Mouse (Mus musculus) mesoderm, embryonic 11.5 days (tissue): ENCODE data around the gene Rnf32.

Source experiments
- DNase-seq: peaks from one replicate; pipeline ENCODE4 v3.0.0-alpha.2; 2012; ENCODE audit warnings: low read depth, low spot score

The Rnf32 gene

DNA sequence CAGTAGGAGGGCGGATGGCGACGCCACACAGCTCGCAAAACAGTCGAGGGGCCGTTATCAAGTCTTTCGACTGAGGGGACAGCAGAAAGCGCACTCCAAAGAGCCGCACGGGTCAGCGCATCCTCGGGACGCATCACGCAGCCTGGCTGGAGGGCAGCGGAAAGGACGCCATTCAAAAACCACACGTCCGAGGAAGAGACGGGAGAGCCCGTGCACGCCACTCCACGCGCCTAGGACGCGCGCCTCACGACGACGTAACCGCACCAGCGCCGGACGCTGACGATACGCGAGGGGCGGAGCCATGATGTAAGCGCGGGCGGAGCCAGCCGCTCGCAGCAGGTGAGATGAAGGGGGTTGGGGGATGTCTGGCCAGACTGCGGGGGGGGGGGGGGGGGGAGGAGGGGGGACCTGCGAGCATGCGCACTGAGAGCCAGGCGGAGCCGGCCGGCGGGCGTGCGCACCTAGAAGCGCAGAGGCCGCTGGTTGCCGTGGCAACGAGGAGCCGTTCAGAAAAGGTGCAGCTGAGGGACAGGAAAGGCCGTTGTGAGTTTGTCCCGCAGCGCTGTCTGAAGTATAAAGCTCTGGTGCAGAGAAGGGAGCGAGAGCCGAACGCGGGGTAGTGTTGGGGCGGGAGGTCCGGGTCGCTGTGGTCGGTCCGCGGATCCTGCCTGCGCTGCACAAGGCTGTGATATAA is at the start of gene Rnf32:
Gene Rnf32, plus strand, starts transcription at position 423 of the 694 bp plus-strand sequence.
- peak; percentile 96 for DNase-seq

DNA sequence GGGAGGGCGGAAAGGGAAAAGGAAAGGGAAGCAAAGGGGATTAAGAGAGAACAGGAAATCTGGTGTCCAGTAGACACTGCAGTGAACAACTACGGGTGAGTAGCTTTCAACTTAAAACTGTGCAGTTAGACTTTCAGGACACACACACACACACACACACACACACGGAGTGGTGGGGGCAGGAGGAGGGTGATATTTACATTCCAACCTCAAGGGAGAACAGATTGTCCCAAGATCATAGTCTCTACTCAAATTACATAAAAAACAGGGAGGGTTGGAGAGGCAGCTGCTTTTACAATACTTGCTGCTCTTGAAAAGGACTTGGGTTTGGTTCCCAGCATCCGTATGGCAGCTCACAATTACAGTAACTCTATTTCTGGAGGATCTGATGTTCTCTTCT is 45.6 kb upstream of the Rnf32 start:
- DNase-seq, result no peak

DNA sequence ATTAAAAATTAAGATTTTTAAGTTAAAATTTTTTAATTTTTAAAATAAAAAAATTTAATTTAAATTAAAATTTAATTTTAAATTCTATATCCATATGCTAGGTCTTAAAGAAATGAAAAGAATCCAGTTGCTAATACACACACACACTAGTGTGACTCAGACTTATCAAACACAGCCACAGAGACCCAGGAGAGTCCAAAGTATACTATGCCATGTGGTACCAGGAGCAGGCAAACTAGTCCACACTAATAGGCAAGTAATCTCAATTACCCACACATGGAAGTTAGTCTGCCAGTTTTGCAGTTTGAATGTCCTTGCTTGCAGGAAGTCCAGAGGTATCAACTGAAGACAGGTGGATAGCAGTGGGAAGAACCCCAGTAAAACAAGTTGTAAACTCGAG is 35.9 kb upstream of the Rnf32 start:
- DNase-seq, result no peak

GRCm38 (mm10) chr5:29166947-29167346 is 28.8 kb upstream of the Rnf32 start:
- DNase-seq, result no peak

DNA sequence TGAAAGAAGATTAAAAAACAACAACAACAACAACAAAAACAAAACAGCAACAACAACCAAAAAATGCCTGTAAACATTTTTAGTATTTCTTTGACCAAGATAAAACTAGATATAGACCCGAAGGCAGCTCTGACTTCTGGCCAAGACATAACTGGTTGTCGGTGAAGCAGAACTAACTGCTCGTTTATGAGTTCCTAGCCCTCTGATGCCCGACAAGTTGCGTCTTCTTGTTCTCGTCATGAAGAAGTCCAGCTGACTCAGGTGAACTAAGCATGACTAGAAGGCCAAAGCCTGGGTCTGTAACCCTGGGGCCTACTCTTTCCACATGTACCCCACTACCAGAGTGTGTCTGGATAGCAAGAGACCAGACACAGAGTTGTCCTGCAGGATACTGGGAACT is 25.6 kb upstream of the Rnf32 start:
- no peak for DNase-seq

- no peak for DNase-seq
These were observed 24.6 kb upstream of the Rnf32 start for GRCm38 (mm10) chr5:29171165-29171564.

DNA sequence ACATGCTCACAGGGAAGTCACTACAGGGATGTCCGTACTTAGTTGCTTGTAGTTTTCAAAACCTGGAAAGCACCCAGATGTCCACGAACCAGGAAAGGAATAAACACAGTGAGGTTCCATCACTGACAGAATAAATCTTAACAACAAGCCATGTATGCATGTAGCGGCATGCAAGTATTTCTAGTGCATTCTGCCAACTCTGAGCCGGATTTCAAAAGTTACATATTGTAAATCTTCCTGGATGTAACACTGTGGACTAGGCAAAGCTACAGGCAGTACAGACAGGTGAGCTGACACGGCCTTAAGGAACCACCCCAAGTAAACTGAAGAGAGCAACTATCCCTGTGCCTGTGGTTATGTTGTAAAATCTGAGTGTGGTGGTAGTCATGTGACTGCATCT is 9.0 kb upstream of the Rnf32 start:
- no peak for DNase-seq

GRCm38 (mm10) chr5:29195231-29195569 is 592 bp upstream of the Rnf32 start:
- DNase-seq, result no peak

DNA sequence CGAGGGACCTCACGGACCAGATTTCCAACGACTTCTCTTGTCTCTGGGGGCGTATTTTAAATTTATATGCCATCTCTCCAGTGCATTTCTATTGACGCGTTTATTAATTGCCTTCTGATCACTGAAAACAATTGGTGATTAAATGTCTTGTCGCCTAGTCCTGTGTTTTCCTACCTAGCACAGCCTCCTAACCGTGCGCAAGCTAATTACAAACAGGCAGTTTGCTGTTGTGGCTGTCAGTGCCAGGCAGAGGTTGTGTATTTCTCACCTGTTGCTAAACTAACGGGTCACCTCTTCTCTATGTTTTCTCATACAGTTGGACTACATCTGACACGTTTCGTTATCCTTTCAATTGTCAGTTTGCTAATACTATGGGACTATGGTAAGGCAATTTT is 469 bp downstream of the Rnf32 start:
- DNase-seq, result no peak

DNA sequence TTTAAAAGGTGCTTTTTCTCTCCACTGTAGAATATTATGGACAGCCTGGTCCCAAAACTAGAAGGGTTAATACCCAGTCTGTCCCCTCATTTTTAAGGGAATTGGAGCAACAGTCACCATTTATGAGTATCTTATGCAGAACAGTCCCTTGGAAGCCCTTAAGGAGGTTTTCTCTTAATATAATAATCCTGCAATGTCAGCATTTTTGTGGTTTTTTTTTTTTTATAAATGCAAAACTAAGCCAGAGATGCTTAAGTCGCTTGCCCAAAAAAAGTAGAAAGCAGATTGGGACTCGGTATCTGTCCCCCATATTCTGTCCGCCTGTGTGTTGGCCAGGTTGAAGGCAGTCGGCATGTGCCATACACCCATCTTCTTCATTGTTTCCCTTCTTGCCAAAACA is 1.4 kb downstream of the Rnf32 start:
- DNase-seq, result no peak

GRCm38 (mm10) chr5:29198960-29199488 is 3.2 kb downstream of the Rnf32 start:
- DNase-seq, result no peak

DNA sequence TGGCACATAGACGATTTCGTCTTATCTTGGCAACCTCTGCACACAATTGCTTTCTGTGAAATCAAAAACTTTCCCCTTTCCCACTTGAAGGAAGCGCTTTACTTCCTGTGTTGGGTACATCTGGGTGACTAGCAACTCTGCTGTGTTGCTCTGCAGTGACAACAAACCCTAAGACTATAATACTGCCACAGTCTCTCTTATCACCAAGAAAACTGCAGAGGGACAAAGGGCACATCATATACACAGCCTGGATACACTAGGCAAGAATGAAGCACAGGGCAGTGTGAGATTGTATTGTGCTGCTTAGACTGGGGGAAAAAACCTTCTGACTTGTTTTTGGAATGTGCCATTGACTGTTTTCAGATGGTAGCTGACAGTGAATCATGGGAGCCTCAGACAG is 4.1 kb downstream of the Rnf32 start:
- DNase-seq, result no peak

- no peak for DNase-seq
These were observed 9.9 kb downstream of the Rnf32 start for GRCm38 (mm10) chr5:29205690-29206089.

GRCm38 (mm10) chr5:29211980-29212555 is 16.3 kb downstream of the Rnf32 start:
- DNase-seq, result no peak

DNA sequence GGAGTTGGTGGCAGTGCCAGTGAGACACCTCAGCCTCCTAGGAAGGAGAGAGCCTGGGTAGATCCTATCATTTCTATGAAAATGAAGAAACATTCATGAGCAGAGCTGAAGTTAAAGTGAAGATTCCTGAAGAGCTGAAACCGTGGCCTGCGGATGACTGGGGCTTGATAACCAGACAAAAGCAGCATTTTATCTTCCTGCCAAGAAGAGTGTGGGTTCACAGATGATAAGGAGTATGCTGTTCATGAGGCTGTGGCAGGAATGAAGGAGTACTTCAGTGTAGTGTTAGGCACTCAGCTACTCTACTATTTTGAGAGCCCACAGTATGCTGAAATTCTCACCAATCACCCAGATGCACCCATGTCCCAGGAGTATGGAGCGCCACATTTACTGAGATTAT is 22.2 kb downstream of the Rnf32 start:
- DNase-seq, result no peak

DNA sequence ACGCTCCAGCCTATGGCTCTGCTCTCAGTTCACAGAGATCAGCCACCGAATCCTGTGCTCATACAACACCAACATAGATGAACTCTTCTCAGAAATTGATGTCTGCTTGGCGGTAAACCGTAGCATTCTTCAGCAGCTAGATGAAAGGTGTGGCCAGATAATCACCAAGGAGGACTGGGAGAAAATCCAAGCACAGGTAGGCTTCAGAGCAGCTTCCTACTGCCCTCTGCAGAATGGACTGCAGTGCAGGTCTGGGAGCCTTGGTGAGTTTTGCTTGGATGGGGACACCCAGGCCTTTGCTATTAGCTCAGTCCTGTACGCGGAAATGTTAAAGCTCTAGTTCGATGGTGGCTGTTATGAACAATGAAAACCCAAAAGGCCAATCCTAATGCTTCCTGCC is 28.3 kb downstream of the Rnf32 start:
- no peak for DNase-seq

DNA sequence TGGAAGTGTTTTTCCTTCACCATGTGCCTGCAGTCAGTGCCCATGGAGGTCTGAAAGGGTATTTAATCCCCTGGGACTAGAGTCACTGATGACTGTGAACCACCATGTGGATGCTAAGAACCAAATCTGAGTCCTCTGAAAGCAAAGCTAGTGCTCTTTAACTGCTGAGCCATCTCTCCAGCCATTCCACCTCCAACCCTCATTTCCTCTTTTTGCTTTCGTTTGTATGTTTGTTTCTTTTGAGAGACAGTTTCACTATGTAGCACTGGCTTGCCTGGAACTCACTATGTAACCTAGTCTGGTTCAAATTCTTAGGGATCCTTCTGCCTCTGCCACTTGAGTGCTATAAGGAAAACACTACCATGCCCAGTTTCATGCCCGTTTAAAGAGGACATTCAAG is 34.7 kb downstream of the Rnf32 start:
- no peak for DNase-seq

GRCm38 (mm10) chr5:29238379-29238778 is 42.6 kb downstream of the Rnf32 start:
- no peak for DNase-seq

GRCm38 (mm10) chr5:29244769-29245168 is 49.0 kb downstream of the Rnf32 start:
- no peak for DNase-seq

- peak; percentile 11 for DNase-seq
These were observed 55.2 kb downstream of the Rnf32 start for GRCm38 (mm10) chr5:29250795-29251495.

DNA sequence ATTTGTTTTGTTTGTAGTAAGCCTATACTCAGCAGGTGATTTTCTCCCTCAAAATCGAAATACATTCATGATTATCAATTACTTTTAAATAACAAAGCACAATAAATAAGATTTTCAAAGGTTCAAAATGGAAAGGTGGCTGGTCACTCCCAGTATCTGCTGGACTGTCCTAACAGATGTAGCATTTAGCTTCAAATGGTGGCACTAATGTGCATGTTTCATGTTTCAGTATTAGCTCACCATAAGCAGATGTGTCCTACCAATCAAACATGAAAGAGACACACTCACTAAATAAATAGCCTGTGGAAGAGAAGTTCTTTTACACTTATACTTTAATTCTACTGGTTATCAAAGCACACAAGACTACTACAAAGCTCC is 55.7 kb downstream of the Rnf32 start:
- no peak for DNase-seq

- no peak for DNase-seq
These were observed 58.1 kb downstream of the Rnf32 start for GRCm38 (mm10) chr5:29253876-29254275.

GRCm38 (mm10) chr5:29270879-29271278 is 75.1 kb downstream of the Rnf32 start:
- DNase-seq, result no peak
